Mouse (Mus musculus): ENCODE measurements around the gene Ifitm7.

Gene Ifitm7

DNA sequence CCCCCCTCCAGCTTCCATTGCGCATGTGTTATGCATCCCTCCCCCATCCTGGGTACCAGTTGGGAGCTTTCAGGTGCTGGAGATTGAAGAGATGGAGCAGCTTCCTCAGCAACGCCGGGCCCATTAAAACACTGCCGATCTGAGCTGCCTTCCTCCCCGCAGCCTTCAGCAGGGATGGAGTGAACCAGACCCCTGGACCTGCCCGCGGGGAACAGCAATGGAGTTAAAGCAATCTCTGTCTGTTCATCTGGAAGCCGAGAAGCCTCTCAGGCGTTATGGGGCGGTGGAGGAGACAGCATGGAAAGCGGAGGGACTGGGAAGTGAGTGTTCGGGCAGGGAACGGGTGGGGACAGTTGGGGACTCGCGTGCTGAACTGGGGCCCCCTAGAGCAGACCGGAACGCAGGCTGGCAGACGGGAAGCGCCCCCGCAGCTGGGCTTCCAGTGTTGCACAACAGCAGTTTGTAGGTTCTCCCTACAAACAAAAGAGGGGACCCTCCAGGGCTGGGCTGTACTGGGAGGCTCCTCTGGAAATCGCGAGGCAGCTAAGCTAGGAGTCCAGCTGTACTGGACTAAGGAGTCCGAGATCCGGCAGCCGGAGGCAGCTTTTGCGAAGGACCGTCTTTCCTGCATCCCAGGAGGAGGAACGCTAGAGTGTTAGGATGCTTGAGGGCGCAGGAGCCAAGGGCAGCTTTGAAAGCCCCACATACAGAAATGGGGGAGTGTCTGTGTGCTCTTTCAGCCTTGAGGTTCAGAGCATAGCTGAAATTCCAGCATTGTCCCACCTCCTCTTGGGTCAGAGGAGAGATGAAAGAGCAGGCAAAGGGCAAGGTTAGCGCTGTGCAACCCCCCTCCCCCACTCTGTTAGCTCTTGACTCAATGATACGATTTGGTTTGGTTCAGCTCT, at the start of gene Ifitm7, which contains the start of gene 2900011O08Rik:
TSS of gene Ifitm7 (minus strand) at position 315 of the 905 bp plus-strand sequence.
TSS of gene 2900011O08Rik (plus strand) at position 31 of the 905 bp plus-strand sequence.
- 1% methylated on average over 31 of the region's 31 CpGs for WGBS

DNA sequence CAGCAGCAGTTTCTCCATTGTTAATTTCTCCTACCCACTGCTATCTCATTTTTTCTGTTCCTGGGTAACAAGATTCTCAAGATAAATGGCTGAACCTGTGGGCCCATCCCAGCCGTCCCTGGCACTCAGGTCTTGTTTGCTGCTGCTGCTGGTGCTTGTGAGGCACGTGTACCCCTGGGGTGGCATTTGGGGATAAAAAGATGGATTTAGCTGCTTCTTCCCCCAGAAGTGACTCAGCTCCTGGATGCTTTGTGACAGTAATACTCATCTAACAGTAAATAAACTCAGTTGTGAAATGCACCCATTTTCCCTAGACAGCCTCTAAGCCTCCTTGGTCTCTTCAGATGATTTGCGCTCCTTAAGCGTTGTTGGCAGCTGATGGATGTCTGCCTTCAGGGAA, 46.4 kb upstream of the Ifitm7 start:
- whole genome bisulfite sequencing, result 59% methylated on average over 4 of the region's 4 CpGs

DNA sequence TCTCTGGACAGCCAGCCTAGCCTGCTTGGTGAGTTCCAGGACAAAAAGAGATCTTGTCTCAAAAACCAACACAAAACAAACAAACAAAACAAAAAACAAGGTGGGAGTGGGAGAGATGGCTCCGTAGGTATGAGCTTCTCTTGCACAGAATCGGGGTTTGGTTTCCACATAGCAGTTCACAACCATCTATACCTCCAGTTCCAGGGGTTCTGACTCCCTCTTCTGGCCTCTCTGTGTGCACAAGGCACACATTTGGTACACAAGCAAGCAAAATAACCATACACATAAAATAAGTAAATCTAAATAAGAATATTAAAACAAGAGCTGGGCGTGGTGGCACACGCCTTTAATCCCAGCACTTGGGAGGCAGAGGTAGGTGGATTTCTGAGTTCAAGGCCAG, 44.0 kb upstream of the Ifitm7 start:
- 79% methylated on average over 4 of the region's 4 CpGs for WGBS

DNA sequence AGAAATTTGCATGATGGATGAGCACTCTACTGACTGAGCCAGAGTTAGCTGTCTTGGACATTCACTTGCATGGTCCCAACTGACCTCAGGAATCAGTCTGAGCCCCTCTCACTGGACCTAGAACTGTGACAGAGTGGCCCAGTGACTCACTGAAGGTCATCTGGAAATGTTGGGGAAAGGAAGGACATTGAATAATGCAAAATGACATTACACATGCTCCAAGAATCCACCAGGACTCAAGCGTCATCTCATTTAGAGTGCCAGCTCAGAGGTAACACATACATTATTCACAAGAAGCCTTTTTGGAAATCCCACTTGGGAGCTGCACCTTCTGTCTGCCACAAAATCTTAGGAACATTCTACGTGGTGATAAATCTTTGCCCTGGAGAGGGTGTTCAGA, 43.2 kb upstream of the Ifitm7 start:
- WGBS, result 51% methylated on average over 2 of the region's 2 CpGs

DNA sequence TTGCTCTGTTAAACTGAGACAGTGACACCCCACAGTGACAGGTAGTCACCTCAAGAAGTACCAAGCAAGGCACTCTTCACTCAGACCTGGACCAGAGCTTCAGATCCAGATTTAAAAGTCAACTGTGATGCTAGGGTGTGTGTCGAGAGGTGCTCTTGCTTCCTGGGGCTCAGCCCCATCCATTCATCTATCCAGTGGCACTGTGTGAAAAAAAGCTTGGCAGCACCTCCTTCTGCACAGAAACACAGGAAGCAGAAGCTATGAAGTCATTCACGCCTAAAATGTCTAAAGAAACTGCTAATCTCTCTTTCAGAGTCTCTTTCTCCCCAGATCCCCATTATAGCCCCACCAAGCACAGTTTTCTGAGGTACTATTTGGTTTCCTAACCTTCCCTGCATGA, 42.4 kb upstream of the Ifitm7 start:
- 32% methylated on average over 2 of the region's 2 CpGs for WGBS

DNA sequence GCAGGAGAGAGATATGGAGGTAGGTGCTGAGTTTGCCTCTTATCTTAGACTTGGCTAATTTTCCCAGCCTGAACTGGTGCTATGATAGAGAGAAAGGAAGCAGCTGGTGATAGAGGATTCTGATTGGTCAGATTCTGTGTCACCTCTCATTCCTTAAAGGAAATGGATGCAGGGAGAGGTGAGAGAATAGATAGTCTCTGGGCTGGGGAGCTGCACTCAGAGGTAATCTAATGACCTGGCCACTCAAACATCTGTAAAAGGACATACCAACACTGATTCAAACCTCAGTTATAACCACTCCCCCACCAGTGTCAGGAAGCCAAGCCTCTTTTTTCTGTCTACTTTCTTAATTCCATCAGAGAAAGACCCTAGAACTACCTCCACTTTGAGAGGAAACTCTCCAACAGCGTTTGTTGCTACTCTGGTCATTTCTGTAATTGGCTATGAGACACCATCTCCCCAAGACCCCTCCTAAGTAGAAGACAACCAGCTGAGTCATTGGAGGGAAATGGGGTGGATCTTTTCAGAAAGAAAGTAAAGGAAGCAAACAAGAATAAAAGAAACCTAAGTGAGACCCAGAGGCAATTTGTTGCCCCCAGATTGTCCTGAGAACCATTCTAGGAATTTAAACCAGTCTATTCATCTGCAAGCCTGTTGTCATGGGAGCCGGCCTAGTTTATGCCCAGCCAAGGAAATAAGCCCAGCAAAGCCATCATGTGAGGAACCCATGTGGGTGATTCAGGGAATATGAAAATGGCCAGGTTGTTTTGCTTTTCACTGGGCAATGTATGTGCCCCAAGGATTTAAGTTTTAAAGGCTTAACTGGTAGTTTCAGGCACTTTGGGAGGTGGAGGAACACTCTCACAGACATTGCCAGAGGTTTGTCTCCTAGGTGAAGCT, 38.7 kb upstream of the Ifitm7 start:
- WGBS, result 38% methylated on average over 2 of the region's 2 CpGs

DNA sequence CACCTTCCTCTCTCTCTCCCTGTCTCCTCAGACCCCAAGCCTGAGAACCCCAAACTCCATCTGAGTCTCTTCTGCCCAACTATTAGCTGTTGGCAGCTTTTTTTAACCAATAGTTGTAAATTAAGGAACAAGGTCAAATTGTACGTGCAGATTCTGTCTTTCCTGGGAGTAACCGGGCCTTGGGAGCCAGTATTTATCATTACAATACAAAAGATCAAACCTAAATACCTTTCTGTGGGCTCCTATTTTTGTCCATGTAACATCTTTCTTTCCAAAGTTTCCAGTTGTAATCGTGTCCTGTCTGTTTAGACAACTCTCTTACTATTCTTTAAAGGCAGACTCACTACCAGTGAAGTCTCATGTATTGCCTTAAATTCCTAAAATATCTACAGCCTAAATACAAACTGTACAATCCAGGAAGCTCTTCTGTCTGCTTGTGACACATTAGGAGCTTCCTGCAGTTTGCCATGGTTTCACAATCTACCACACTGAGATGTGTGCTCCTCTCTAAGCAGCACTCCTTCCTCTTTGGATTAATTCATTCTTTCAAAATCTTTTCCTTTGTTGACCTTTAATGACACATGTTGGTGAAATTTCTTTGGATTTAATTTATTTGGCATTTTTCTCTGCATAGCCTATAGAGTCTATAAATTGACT, 34.6 kb upstream of the Ifitm7 start:
- 61% methylated on average over 3 of the region's 3 CpGs for WGBS

DNA sequence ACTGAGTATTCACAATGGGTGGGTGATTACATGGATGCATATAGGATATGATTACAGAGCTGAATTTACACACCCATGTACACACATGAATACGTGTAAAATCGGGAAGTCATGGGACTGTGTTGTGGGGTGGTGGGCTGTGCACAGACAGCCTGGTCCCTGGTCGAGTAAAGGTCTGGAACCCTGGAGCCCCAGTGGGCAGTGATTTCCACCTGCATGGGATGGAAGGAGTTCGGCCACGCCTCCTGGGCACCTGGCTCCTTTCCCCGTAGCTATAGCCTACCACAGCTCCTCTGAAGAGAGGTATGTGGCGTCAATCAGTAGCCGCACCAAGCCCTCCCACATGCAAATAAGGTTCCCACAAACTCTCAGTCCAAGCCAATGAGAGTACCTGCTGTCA, 30.6 kb upstream of the Ifitm7 start:
- 86% methylated on average over 8 of the region's 8 CpGs for WGBS

DNA sequence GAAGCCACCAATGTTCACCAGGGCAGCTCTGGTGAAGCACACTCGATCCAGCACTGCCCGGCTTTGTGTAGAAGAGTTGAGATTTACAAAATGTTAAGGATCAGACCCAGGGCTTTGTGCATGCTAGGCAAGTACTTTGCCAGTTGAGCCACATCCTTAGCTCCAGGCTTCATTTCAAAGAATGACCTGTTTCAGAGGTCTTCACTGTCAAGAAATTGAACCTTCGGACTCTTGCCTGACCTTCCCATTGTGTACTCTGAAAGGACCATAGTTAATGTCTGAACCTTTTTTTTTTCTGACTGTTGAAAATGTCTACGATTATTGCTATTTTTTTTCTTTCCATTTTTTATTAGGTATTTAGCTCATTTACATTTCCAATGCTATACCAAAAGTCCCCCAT, 23.3 kb upstream of the Ifitm7 start:
- 89% methylated on average over 4 of the region's 4 CpGs for WGBS

DNA sequence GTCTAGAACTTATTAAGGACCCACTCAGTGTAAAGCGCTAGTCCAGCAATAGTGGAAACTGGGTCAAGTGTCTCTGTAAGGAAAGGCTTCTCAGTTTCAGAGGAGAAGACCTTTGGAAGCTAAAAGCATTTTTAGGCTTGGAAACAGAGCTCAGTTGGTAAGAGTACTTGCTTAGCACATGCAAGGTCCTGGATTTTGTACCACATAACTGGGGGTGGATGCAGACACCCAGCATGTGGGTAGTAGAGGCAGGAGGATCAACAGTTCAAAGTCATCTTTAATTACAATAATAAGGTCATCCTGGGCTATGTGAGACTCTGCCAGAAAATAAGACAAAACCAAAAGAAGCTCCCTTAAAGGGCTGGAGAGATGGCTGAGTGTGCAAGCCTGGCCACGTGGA, 21.4 kb upstream of the Ifitm7 start:
- 80% methylated on average over 2 of the region's 2 CpGs for WGBS

DNA sequence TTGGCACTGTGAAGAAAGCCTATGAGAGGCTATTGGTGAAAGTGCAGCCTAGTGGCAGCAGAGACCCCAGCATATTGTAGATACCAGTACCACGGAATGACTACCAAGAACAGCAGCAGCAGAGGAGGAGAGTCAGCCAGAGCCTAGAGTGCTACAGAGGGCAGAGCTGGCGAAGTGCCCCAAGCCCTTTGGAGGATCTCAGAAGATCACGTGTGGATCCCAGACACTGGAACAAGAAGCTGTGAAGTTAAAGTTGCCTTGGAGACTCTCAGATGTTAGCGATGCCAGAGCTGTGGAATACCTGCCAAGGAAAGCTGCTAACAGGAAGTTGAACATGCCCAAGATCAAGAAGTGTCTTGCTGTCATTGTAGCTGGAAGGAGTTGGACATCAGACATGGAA, 18.6 kb upstream of the Ifitm7 start:
- WGBS, result 64% methylated on average over 4 of the region's 4 CpGs

DNA sequence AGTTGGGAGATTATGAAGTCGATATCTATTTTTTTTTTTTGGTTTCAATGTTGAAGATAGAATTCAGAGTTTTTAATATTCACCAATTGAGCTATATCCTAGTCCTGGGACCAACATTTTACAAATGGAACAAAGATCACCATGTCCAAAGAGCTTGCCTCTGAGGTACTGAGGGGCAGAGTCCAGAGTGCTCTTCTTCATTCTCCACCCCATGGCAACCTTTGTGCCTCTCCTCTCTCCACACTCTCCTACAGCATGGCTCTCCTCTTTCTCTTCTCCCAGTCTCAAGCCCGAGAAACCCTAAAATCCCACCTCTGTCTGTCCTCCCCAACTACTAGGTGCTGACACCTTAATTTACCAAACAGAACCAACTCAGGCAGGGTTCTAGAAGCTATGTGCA, 18.0 kb upstream of the Ifitm7 start:
- WGBS, result 83% methylated on average over 2 of the region's 2 CpGs

DNA sequence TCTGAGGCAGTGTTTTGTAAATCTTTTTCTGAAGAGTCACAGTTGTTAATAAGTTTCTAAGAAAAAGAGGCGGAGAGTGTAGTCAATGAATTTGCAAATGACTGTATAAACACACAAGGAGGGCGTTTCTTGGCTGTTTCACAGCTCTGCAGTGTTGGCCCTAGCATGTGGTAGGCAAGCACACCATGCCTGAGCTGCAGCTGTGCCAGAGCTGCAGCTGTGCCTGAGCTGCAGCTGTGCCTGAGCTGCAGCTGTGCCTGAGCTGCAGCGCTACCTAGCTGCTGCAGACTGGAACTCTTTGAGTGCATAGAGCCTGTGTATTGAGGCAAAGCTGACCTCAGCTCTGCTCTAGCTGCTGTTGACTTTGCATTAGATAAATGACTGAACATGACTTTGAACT, 17.5 kb upstream of the Ifitm7 start:
- WGBS, result 19% methylated on average over 3 of the region's 3 CpGs

DNA sequence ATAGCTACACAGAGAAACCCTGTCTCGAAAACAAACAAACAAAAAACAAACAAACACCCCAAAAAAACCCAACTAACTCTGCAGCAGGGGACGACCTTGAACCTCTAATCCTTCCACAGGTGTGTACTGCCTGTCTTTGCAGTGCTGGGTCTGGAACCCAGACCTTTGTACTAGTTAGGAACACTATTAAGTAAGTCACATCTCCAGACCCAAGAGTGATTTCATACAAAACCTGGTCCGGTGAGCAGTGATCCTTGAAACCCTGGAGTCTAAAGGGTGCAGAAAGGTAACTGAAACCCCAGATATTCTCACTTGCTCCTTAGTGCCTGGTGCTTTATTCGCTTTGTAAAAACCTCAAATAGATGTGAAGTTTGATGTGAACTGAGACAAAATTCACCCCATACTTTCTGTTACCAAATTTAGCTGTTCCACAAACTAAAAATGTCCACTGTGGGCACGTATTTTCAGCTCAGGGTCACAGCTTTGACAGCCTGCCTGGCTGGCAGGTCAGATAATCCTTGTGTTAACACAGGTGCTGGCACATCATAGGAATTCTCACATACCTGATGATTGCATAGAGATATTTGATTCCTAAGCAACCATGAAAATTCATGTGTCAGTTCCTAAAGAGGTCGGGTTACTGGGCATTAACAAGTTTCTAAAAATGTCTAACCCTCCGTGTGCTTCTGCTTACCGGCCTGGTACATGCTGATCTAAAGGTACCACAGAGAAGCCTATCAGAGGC, 16.9 kb upstream of the Ifitm7 start:
- 47% methylated on average over 8 of the region's 8 CpGs for WGBS

DNA sequence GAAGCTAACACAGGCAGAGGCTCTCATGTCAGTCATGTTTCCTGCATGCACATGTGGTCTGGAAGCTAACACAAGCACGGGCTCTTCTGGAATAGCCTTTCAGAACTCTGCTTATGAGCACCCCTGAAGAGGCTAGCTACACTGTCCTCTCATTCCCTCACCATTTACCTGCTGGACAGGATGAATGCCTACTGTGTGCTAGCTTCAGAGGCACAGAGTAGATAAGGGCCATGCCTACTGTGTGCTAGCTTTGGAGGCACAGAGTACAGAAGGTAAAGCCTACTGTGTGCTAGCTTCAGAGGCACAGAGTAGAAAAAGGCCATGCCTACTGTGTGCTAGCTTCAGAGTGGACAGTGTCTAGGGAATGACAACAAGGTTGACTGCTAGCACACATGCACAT, 7.8 kb upstream of the Ifitm7 start:
- WGBS, result 89% methylated on average over 1 of the region's 1 CpGs

DNA sequence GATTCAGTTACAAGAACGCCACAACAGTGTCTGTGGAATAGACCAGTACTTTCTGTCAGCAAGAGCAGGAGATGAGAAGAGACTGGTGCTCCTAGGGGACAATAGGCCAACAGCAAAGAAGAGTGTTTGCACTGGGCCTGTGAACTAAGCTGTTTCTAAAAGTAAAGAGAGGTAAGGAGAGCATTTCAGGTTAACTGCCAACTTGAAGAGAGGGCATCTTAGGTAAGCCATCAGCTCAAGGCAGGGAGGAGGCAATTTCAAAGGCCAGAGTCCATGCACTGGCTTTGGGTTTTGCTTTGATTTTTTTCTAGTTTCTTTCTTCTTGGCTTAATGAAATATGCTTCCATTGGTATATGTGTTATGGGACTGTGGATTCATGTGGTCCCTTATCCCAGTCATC, 7.4 kb upstream of the Ifitm7 start:
- 90% methylated on average over 1 of the region's 1 CpGs for WGBS

DNA sequence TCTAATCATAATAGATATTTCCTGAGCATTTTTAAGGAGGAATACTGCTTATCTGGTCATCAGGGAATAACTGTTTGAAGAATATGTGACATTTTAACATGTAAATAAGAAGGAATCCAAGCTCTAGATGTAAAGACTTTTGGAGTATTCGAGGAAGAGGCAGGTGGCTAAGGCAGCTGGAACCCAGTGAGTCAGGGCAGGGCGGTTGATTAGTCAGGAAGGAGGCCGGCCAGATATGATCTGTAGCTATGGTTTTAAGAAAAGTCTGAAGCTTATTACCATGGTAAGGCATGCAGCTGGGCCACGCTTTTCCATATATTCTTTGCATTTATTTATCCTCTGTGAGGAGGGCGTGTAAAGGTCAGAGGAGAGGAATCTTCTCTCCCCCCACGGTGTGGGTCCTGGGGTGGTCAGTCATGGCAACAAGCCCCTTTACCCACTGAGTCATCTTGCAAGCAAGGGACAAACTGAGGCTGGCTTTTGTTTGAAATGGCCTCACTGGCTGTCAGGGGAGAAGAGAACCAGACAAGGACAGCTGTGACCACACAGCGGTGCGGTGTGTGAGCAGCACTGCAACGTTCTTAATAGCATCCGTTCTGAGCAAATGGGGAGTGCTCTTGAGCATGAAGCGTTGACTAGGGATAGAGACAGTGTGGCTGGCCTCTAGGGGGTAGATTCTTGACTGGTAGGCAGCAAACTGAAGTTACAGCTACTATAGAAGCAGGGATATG, 6.0 kb upstream of the Ifitm7 start:
- WGBS, result 74% methylated on average over 11 of the region's 11 CpGs

DNA sequence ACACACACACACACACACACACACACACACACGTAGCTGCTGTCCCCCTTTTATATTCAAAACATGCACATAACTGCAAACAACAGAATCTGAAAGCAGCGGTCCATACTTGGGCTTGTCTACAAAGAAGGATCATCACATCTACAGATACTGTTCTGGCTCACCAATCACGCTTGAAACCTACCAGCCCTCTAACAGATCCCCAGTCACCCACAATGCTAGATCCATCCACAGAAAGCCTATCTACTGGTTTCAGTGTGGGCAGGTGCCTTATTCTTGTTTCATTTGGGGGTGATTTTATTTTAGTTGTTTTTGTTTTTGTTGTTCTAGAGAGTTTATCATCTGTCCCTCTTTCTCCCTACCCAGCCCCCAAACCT, 503 bp downstream of the Ifitm7 start:
- WGBS, result 37% methylated on average over 3 of the region's 3 CpGs

DNA sequence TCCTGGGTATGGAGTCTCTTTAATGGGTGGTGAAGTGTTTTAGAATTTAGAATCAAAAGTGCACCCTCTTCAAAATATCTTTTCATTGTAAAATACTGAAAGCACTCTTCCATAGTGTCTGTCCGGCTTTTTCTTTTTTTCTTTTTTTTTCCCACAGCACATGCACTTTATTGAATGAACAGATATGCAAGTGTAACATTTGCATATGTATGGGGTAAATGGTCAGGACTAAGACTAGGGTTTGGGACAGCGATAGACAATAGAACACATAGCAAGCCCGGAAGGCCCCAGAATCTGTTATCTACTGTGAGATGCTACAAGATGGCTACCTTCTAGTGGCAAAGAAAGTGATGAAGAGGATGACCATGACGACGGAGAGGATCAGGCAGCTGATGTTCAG, 3.5 kb downstream of the Ifitm7 start:
- WGBS, result 92% methylated on average over 5 of the region's 5 CpGs

DNA sequence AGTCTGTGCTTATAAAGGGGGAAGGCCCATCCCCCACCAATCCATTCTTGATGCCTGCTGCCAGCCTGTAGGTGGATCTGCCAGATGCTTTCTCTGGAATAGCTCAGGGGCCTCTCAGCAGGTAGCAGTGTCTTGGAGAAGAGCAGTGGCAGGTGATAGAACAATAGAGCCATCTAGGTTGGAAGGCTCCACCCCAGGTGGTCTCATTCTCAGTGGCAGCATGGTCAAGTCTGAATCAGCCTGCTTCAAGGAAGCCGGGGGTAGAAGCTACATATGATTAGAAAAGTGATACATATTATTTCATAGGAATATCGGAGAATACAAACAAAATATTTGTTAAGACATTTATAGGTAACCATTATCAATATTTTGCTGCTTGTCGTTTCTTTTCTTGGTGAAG, 5.0 kb downstream of the Ifitm7 start:
- 82% methylated on average over 3 of the region's 3 CpGs for WGBS

DNA sequence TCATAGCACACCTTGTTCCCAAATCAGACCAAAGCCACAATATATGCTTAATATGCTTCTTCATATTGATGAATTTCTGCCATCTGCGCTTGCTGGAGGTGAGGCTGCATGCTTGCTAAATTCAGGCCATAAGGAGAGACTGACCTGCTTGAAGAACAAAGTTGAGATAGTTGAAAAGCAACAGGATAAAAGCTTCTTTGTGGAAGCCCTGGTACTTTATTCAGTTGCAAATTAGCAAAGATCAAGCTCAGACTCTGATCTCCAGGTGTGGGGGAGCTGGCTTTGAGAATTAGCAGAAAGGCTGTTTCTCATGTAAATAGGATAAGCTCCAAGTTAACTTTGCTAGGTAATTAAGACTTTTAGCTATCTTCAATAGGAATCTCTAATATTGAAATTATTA, 9.7 kb downstream of the Ifitm7 start:
- 81% methylated on average over 1 of the region's 1 CpGs for WGBS
